Mouse (Mus musculus) stomach, postnatal 0 days (tissue): ENCODE measurements around the gene Gm49721.
"Not testable (repeated sequence)": the region's sequence is repeated elsewhere in the genome, so short reads cannot be mapped to it uniquely, and the experiment has no call there.

Source experiments
- CTCF ChIP-seq: IDR thresholded peaks from 2 replicates; pipeline ENCODE4 v1.5.1; 2016; ENCODE audit warnings: antibody characterized with exemption, low read depth, mild to moderate bottlenecking, moderate library complexity
- EP300 ChIP-seq: optimal IDR thresholded peaks from 2 replicates; pipeline ENCODE3; 2016; ENCODE audit warnings: antibody characterized with exemption

DNA sequence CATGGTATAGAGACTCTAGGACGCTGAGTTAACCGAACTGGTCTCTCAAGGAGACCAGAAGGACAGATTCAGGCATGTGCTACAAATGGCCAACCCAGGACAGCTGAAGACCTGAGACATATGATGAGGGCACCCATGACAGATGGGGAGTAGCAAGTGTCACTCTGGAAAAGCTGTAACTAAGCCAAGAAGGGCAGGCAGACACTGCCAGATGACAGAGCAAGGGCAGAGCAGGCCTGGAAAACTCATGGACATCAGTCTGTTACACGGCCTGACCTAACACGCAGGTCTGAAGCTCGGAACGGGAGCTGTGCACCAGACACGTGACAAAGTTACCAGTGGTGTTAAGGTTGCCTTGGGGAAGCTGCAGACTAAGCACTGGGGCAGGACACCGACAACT, 19.8 kb upstream of the Gm49721 start:
- TF ChIP-seq CTCF, EP300: not testable (repeated sequence)
